Mouse (Mus musculus): ENCODE results near the gene Serping1. TPM values are rescaled to one million over a fixed set of nuclear protein-coding genes. Genes with fewer than 3 reads are reported as not detected.

Serping1 gene
- polyA plus RNA-seq, 1 experiment, result 40.5 TPM

DNA sequence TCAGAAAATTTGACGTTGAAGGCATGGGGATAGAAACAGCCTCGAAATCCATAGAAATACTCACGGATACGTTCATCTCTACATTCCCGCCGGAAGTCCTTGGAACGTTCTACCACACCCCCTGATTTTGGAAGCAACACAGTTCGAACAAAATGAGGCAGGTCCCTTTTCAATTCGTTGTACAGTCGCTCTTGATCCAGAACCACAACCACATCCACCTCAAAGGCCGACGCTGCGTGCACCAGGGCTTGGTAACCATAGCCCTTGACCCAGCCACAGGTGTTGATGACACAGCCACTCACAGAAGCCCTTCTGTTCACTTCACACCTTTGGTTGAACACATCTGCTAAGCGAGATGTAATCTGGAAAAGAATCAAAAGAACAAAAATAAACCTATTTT is 51.4 kb downstream of the Serping1 start:
- H3K27ac ChIP-seq (ENCODE audit: control insufficient read depth, insufficient read depth, low read depth, low read length), result no peak overlapping the region
- no peak for TF ChIP-seq POLR2A (IDR thresholded peaks at IDR 0.05; ENCODE audit: control insufficient read depth, low read depth, low read length)
- no peak for TF ChIP-seq CTCF (IDR thresholded peaks at IDR 0.05; ENCODE audit: control insufficient read depth, insufficient read depth, insufficient replicate concordance, low read depth, low read length)
- no peaks in the 10 kb centered on the region for H3K27me3 ChIP-seq (ENCODE audit: control insufficient read depth, insufficient read depth, low read length)
- peaks cover 3% of the 10 kb centered on the region; the same call in 1 of the 2 replicates for H3K36me3 ChIP-seq (ENCODE audit: control insufficient read depth, insufficient read depth, low read length)
- H3K4me1 ChIP-seq (ENCODE audit: control insufficient read depth, insufficient read depth, low read length), result no peaks in the 10 kb centered on the region
- peak overlapping the region; percentile 65 for H3K4me3 ChIP-seq (ENCODE audit: control insufficient read depth, low read depth, low read length)

- Histone ChIP-seq H3K27ac (ENCODE audit: control insufficient read depth, insufficient read depth, low read depth, low read length) (no peak overlapping the region), H3K36me3 (ENCODE audit: control insufficient read depth, insufficient read depth, low read length) (peaks cover 3% of the 10 kb centered on the region; the same call in 1 of the 2 replicates), H3K4me3 (ENCODE audit: control insufficient read depth, low read depth, low read length) (no peak overlapping the region), H3K4me1 (ENCODE audit: control insufficient read depth, insufficient read depth, low read length) (peaks cover 2% of the 10 kb centered on the region; the same call in 1 of the 2 replicates), H3K27me3 (ENCODE audit: control insufficient read depth, insufficient read depth, low read length) (no peaks in the 10 kb centered on the region)
- TF ChIP-seq CTCF (IDR thresholded peaks at IDR 0.05; ENCODE audit: control insufficient read depth, insufficient read depth, insufficient replicate concordance, low read depth, low read length), result no peak
- TF ChIP-seq POLR2A (IDR thresholded peaks at IDR 0.05; ENCODE audit: control insufficient read depth, low read depth, low read length), result no peak
Measured at GRCm38 (mm10) chr2:84721182-84721581, 54.1 kb downstream of the Serping1 start.

- no peak for TF ChIP-seq POLR2A (IDR thresholded peaks at IDR 0.05; ENCODE audit: control insufficient read depth, low read depth, low read length)
- H3K4me1 ChIP-seq (ENCODE audit: control insufficient read depth, insufficient read depth, low read length), result peaks cover 2% of the 10 kb centered on the region; the same call in 1 of the 2 replicates
- no peak overlapping the region for H3K4me3 ChIP-seq (ENCODE audit: control insufficient read depth, low read depth, low read length)
- peaks cover 2% of the 10 kb centered on the region; the same call in 1 of the 2 replicates for H3K36me3 ChIP-seq (ENCODE audit: control insufficient read depth, insufficient read depth, low read length)
- no peaks in the 10 kb centered on the region for H3K27me3 ChIP-seq (ENCODE audit: control insufficient read depth, insufficient read depth, low read length)
- H3K27ac ChIP-seq (ENCODE audit: control insufficient read depth, insufficient read depth, low read depth, low read length), result no peak overlapping the region
Measured at GRCm38 (mm10) chr2:84720718-84721117, 54.5 kb downstream of the Serping1 start.

DNA sequence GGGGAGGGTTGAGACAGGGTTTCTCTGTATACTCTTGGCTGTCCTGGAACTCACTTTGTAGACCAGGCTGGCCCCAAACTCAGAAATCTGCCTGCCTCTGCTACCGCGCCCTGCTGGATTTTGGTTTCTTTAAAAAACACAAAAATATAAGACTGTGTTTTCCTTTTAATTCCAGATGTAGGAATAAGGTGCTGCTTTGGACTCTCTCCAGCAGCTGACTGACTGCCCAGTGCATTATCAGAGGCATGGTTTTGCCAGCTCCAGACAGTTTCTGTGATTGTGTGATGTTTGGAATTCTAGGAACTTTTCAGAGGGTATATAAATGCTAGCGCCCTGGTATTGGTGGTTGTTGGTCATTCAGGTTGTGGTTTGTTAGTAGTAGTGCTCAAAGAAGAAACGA is 57.9 kb downstream of the Serping1 start:
- H3K27ac ChIP-seq (ENCODE audit: control insufficient read depth, insufficient read depth, low read depth, low read length), result no peak overlapping the region
- TF ChIP-seq POLR2A (IDR thresholded peaks at IDR 0.05; ENCODE audit: control insufficient read depth, low read depth, low read length) (no peak), CTCF (IDR thresholded peaks at IDR 0.05; ENCODE audit: control insufficient read depth, insufficient read depth, insufficient replicate concordance, low read depth, low read length) (no peak)
- no peaks in the 10 kb centered on the region for H3K36me3 ChIP-seq (ENCODE audit: control insufficient read depth, insufficient read depth, low read length)
- H3K4me3 ChIP-seq (ENCODE audit: control insufficient read depth, low read depth, low read length), result peak overlapping the region; percentile 73
- peaks cover 2% of the 10 kb centered on the region; the same call in 1 of the 2 replicates for H3K4me1 ChIP-seq (ENCODE audit: control insufficient read depth, insufficient read depth, low read length)
- no peaks in the 10 kb centered on the region for H3K27me3 ChIP-seq (ENCODE audit: control insufficient read depth, insufficient read depth, low read length)

DNA sequence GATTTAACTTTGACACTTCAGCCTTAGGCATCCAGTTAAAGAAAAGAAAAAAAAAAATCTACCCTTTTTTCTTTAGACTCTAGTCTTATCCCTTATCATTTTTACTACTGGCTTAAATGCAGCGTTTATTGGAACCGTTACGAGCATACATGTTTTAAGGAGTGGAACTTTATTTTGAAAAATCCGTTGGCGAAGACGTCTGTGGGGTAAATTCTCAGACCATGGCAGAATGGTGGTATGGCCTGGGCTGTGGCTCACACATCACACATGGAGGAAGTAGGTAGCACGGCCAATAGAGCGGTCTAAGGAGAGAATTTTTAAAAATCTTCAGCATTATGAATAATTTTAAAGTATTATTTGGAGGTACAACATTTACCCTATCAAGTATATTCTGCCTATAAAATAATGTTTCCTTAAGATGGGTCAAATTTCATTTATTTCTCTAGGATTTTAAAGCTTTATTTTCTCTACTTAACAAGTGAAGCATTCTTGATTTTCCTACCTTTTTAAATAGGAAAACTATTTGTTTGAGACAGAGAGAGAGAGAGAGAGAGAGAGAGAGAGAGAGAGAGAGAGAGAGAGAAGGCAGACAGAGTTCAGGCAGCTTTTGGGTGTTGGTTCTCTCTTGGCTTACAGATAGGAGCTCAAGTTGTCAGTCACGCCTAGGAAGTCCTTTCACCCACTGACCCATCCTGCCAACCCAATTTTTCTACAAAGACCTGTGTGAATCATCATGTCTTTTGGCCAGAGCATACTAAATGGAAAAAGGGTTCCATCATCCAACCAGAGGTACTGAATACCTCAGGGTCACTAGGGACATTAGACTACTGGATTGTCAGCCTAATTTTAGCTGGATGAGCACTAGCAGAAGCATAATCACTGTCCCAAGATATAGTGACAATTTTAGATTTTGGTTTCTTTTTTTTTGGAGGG is 58.6 kb downstream of the Serping1 start:
- Histone ChIP-seq H3K27ac (ENCODE audit: control insufficient read depth, insufficient read depth, low read depth, low read length) (peak overlapping the region; percentile 99), H3K4me1 (ENCODE audit: control insufficient read depth, insufficient read depth, low read length) (peaks cover 2% of the 10 kb centered on the region; the same call in 1 of the 2 replicates), H3K27me3 (ENCODE audit: control insufficient read depth, insufficient read depth, low read length) (no peaks in the 10 kb centered on the region), H3K4me3 (ENCODE audit: control insufficient read depth, low read depth, low read length) (peak overlapping the region; percentile 86), H3K36me3 (ENCODE audit: control insufficient read depth, insufficient read depth, low read length) (no peaks in the 10 kb centered on the region)
- no peak for TF ChIP-seq CTCF (IDR thresholded peaks at IDR 0.05; ENCODE audit: control insufficient read depth, insufficient read depth, insufficient replicate concordance, low read depth, low read length)
- TF ChIP-seq POLR2A (IDR thresholded peaks at IDR 0.05; ENCODE audit: control insufficient read depth, low read depth, low read length), result no peak

GRCm38 (mm10) chr2:84715562-84716361 is 59.5 kb downstream of the Serping1 start:
- TF ChIP-seq POLR2A (IDR thresholded peaks at IDR 0.05; ENCODE audit: control insufficient read depth, low read depth, low read length), result 0 out of 2 replicates have a peak, but pooled peaks have one; percentile 43
- no peak for TF ChIP-seq CTCF (IDR thresholded peaks at IDR 0.05; ENCODE audit: control insufficient read depth, insufficient read depth, insufficient replicate concordance, low read depth, low read length)
- no peaks in the 10 kb centered on the region for H3K36me3 ChIP-seq (ENCODE audit: control insufficient read depth, insufficient read depth, low read length)
- no peaks in the 10 kb centered on the region for H3K27me3 ChIP-seq (ENCODE audit: control insufficient read depth, insufficient read depth, low read length)
- peaks cover 2% of the 10 kb centered on the region; the same call in 1 of the 2 replicates for H3K4me1 ChIP-seq (ENCODE audit: control insufficient read depth, insufficient read depth, low read length)
- peak overlapping the region; percentile 99 for H3K27ac ChIP-seq (ENCODE audit: control insufficient read depth, insufficient read depth, low read depth, low read length)
- H3K4me3 ChIP-seq (ENCODE audit: control insufficient read depth, low read depth, low read length), result peak overlapping the region; percentile 86

Other genes starting within 250 kb of the Serping1 start
- 19.9 and 24.3 TPM in 2 replicates for gene Ctnnd1, start 124.7 kb downstream of the Serping1 start, polyA plus RNA-seq (2012; rRNA removed)
- 4.1 and 4.2 TPM in 2 replicates for gene Btbd18, start 116.4 kb downstream of the Serping1 start, polyA plus RNA-seq (2012; rRNA removed)
- 13.5 and 16.3 TPM in 2 replicates for gene Selenoh, start 104.7 kb downstream of the Serping1 start, polyA plus RNA-seq (2012; rRNA removed)
- not detected in 2 replicates for gene Gm28635, start 97.4 kb downstream of the Serping1 start, polyA plus RNA-seq (2012; rRNA removed)
- gene Med19, start 97.0 kb downstream of the Serping1 start, polyA plus RNA-seq (2012; rRNA removed), result 11.8 and 14.3 TPM in 2 replicates
- gene Tmx2, start 96.3 kb downstream of the Serping1 start, polyA plus RNA-seq (2012; rRNA removed), result 86.0 and 89.0 TPM in 2 replicates
- 234 and 236 TPM in 2 replicates for gene Zdhhc5, start 60.3 kb downstream of the Serping1 start, polyA plus RNA-seq (2012; rRNA removed)
- gene Clp1, start 48.1 kb downstream of the Serping1 start, polyA plus RNA-seq (2012; rRNA removed), result 27.6 and 32.8 TPM in 2 replicates
- gene Ypel4, start 41.4 kb downstream of the Serping1 start, polyA plus RNA-seq (2012; rRNA removed), result 13.6 and 14.8 TPM in 2 replicates
- 0.21 and 0.26 TPM in 2 replicates for gene Gm19426, start 31.8 kb downstream of the Serping1 start, polyA plus RNA-seq (2012; rRNA removed)
- 2.2 and 2.3 TPM in 2 replicates for gene Ube2l6, start 23.4 kb upstream of the Serping1 start, polyA plus RNA-seq (2012; rRNA removed)
- 3.0 and 3.4 TPM in 2 replicates for gene Smtnl1, start 47.2 kb upstream of the Serping1 start, polyA plus RNA-seq (2012; rRNA removed)
- 23.3 and 28.5 TPM in 2 replicates for gene Timm10, start 51.6 kb upstream of the Serping1 start, polyA plus RNA-seq (2012; rRNA removed)
- gene Slc43a1, start 63.4 kb upstream of the Serping1 start, polyA plus RNA-seq (2012; rRNA removed), result 0.63 and 1.00 TPM in 2 replicates
- 2.4 and 2.7 TPM in 2 replicates for gene Rtn4rl2, start 111.3 kb upstream of the Serping1 start, polyA plus RNA-seq (2012; rRNA removed)
- gene Slc43a3, start 161.1 kb upstream of the Serping1 start, polyA plus RNA-seq (2012; rRNA removed), result 4.6 and 4.8 TPM in 2 replicates
- gene Prg2, start 205.0 kb upstream of the Serping1 start, polyA plus RNA-seq (2012; rRNA removed), result not detected in 2 replicates
- gene Prg3, start 212.8 kb upstream of the Serping1 start, polyA plus RNA-seq (2012; rRNA removed), result not detected in 2 replicates